Mouse (Mus musculus): ENCODE measurements at regions not wholly inside any gene's neighbourhood (a gene's known extent, or its start where the extent isn't known, plus 50 kb on each side); places are given as distances from the start of the nearest gene placed in this dataset.

DNA sequence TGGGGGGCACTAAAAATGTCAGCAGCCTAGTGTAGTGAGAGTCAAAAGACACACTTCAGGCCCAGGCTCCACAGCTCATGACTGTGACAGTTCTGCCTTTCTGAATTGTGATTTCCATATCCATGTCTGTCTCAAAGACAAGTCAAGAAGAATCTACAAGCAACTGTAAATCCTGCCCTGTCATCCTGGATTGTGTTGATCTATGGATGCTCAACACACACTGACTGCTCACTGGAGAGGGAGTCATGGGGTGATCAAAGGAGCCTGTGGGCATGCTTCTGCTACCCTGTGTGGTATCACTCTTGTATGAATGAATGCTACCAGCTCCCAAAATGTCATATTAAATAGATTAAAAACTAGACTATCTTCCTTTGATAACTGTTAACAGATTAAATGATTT lies 186.4 kb upstream of the Meis1 start:
- Histone ChIP-seq H3K4me1 (peaks cover 38% of the 10 kb centered on the region), H3K4me3 (no peak overlapping the region), H3K27me3 (ENCODE audit: low read depth, poor library complexity, severe bottlenecking) (no peaks in the 10 kb centered on the region), H3K36me3 (no peaks in the 10 kb centered on the region), H3K27ac (replicated peaks) (peak overlapping the region; percentile 72), H3K9me3 (replicated peaks) (no peaks in the 10 kb centered on the region)
- DNase-seq (ENCODE audit: low spot score): no peak

DNA sequence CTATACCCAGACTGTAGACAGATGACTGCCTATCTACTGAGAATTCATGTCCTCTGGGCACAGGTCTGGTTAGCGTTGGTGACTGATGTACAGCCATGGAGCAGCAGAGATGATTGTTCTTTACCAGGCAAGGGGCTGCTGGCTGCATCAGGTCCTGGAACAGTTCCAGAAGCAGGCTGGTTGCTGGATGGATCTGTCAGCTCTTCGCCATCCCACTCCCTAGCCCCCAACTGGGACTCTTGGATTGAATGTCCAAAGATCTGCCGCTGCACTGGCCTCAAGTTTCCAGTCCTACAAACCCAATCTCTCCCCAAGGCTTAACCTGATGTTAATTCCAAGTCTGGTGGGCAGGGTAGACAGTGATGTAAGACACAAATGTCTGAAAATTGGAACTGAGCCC lies 200.7 kb upstream of the Meis1 start:
- H3K27ac ChIP-seq (replicated peaks): no peak overlapping the region
- DNase-seq (ENCODE audit: low spot score): no peak
- no peaks in the 10 kb centered on the region for H3K9me3 ChIP-seq (replicated peaks)
- no peak overlapping the region for H3K4me3 ChIP-seq
- H3K4me1 ChIP-seq: no peaks in the 10 kb centered on the region
- no peaks in the 10 kb centered on the region for H3K27me3 ChIP-seq (ENCODE audit: low read depth, poor library complexity, severe bottlenecking)
- WGBS: 78% methylated on average over 3 of the region's 3 CpGs
- no peaks in the 10 kb centered on the region for H3K36me3 ChIP-seq

DNA sequence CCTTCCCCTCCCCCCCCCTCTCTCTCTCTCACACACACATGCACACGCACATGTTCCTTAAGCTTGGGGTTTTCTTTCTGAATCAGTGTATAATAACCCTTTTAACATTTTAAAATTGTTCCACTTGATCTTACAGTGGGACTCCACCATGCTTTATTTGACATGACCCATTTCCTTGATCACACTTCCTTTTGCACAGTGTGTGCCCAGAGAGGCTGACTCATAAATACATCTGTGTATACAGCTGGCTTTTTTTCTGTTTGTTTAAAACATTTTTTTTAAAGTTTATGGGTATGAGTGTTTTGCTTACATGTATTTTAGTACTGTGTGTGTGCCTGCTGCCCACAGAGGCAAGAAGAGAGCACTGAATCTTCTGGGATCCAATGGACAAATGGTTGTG lies 202.7 kb upstream of the Meis1 start:
- DNase-seq (ENCODE audit: low spot score): no peak
- Histone ChIP-seq H3K4me3 (no peak overlapping the region), H3K9me3 (replicated peaks) (no peaks in the 10 kb centered on the region), H3K4me1 (no peaks in the 10 kb centered on the region), H3K36me3 (no peaks in the 10 kb centered on the region), H3K27me3 (ENCODE audit: low read depth, poor library complexity, severe bottlenecking) (no peaks in the 10 kb centered on the region), H3K27ac (replicated peaks) (no peak overlapping the region)
- WGBS: no CpG with 5 or more reads among the region's 1 CpGs

DNA sequence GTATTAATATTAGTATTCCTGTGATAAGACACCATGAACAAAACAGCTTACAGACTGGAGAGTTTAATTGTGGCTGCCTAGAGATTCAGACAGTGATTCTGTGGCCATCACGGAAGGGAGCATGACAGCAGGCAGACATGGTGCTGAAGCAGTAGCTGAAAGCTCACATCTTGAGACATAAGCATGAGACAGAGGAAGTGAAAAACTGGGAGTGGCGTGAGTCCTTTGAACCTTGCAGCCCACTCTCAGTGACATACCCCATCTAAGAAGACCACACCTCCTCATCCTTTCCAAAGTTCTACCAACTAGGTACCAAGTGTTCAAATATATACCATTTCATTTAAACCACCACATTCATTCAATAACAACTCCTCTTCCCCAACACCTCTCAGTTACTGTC lies 208.0 kb upstream of the Meis1 start:
- no peak overlapping the region for H3K27ac ChIP-seq (replicated peaks)
- H3K27me3 ChIP-seq (ENCODE audit: low read depth, poor library complexity, severe bottlenecking): no peaks in the 10 kb centered on the region
- H3K9me3 ChIP-seq (replicated peaks): no peaks in the 10 kb centered on the region
- H3K4me1 ChIP-seq: no peaks in the 10 kb centered on the region
- 85% methylated on average over 2 of the region's 2 CpGs for WGBS
- DNase-seq (ENCODE audit: low spot score): no peak
- no peaks in the 10 kb centered on the region for H3K36me3 ChIP-seq
- H3K4me3 ChIP-seq: no peak overlapping the region

DNA sequence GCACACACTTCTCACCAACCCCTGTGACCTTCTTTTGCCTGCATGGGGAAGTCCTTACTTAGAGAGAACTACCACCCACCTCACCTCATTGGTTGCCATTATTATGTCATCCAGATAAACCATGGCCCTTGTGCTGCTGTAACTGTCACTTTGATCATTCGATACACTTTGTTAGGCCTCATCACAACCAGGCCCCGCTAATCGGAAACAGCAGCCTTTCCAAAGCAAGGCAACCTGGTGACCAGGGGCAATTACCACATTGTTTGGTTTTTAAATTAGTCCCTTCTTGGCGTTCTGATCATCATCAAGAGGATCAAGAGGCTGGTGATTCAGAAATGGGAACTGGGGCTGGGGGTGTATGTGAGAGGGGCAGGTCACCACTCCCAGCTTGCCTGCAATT lies 208.9 kb upstream of the Meis1 start:
- Histone ChIP-seq H3K9me3 (replicated peaks) (no peaks in the 10 kb centered on the region), H3K36me3 (no peaks in the 10 kb centered on the region), H3K27ac (replicated peaks) (no peak overlapping the region), H3K27me3 (ENCODE audit: low read depth, poor library complexity, severe bottlenecking) (no peaks in the 10 kb centered on the region), H3K4me3 (no peak overlapping the region), H3K4me1 (no peaks in the 10 kb centered on the region)
- 76% methylated on average over 4 of the region's 4 CpGs for WGBS
- no peak for DNase-seq (ENCODE audit: low spot score)

DNA sequence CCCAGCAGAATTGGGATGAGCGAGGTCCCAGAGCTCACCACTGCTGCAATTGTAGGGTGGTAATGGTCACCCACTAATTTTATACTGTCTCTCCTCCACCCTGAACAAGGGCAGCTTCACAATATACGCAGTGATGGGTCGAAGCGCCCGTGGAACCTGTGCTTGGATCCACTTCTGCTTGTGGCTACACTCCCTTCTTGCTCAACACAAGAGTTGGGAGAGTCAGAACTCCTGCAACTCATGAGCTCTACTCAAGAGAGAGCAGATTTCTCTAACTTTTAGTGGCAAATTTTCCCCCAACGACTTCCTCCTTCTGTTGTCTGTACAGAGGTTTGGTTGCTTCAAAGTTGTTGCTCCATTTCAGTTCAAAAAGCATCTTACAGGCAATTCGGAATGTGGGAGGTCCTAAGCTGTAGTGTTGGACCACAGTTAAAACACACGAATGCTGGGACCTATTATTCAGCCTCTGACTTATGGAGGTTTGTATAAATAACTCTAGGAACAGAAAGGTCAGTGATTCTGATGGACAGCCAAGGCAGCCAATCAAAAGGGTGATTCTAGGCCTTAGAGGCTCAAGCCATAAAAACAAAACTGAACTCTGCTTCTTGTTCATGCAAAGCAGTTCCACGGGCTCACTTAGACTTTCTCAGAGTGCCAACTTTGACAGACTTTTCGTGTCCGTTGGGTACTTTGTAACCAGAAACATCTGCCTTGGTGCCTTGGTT lies 227.8 kb upstream of the Meis1 start:
- H3K4me1 ChIP-seq: 0 out of 2 replicates have a peak, but pooled peaks cover 4% of the 10 kb centered on the region
- H3K9me3 ChIP-seq (replicated peaks): no peaks in the 10 kb centered on the region
- no peak overlapping the region for H3K27ac ChIP-seq (replicated peaks)
- no peaks in the 10 kb centered on the region; the same call in 1 of the 2 replicates for H3K27me3 ChIP-seq (ENCODE audit: low read depth, poor library complexity, severe bottlenecking)
- H3K4me3 ChIP-seq: no peak overlapping the region
- WGBS: 89% methylated on average over 11 of the region's 11 CpGs
- no peak for DNase-seq (ENCODE audit: low spot score)
- H3K36me3 ChIP-seq: no peaks in the 10 kb centered on the region

DNA sequence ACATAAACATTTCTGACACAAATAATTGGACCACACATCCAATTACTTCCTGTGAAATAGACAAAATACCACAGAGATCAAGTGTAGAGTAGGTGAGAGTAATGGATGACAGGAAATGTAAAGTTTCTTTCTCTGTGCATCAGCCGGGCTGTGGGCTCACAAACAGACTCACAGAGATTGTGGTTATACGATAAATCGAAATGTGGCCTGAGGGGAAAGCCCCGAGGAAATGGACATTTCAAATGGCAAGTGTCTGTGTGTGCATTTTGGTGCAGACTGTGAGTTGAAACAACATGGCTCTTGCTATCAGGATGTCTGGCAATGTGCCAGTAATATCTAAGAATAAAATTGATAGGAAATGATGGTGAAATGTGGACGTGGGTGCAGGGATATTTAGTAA lies 234.8 kb upstream of the Meis1 start:
- no peaks in the 10 kb centered on the region for H3K27me3 ChIP-seq (ENCODE audit: low read depth, poor library complexity, severe bottlenecking)
- no peak overlapping the region for H3K4me3 ChIP-seq
- 87% methylated on average over 5 of the region's 5 CpGs for WGBS
- H3K36me3 ChIP-seq: no peaks in the 10 kb centered on the region
- no peaks in the 10 kb centered on the region for H3K9me3 ChIP-seq (replicated peaks)
- no peak for DNase-seq (ENCODE audit: low spot score)
- H3K27ac ChIP-seq (replicated peaks): no peak overlapping the region
- no peaks in the 10 kb centered on the region for H3K4me1 ChIP-seq

DNA sequence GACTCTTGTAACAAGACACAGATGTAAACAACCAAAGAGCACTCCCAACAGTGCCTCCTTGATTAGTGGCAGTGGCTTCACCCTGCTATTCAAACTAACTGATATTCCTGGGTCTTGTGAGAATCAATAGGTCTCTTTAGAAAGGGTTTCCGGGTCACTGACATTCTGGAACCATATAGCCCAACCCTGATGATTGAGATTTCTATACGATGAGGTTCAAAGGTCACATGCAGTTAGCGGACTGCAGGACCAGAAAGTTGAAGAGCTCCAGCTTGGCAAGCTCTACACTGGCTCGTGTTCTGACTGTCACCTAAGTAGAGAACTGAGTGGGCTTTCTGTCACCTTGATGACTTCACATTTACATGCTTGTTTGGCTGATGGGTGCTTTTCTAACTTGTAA lies 235.4 kb upstream of the Meis1 start:
- no peak overlapping the region for H3K4me3 ChIP-seq
- WGBS: 64% methylated on average over 4 of the region's 4 CpGs
- no peaks in the 10 kb centered on the region for H3K36me3 ChIP-seq

DNA sequence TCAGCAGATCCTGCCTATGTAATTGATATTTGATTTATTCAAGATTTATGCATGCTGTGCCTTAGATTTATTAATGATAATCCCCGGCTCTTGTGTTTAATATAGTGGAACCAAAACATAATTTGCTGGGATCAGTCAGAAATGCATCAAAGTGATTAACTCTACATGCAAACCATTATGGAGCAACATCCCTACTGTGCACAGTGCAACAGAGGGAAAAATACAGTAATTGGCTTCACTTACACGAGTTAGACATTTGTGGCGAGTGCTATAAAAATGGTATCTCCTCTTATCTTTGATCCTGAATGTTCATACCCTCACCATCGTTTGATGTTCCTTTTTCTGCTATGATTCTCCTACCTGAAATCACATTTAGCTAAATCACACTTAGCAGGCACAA lies 238.8 kb upstream of the Meis1 start:
- Histone ChIP-seq H3K27ac (replicated peaks) (no peak overlapping the region), H3K9me3 (replicated peaks) (no peaks in the 10 kb centered on the region), H3K36me3 (no peaks in the 10 kb centered on the region), H3K27me3 (ENCODE audit: low read depth, poor library complexity, severe bottlenecking) (no peaks in the 10 kb centered on the region), H3K4me3 (no peak overlapping the region), H3K4me1 (no peaks in the 10 kb centered on the region)
- no peak for DNase-seq (ENCODE audit: low spot score)
- 88% methylated on average over 4 of the region's 4 CpGs for WGBS

More for the DNA sequence above, 235.4 kb upstream of the Meis1 start:
- H3K9me3 ChIP-seq (replicated peaks): no peaks in the 10 kb centered on the region
- DNase-seq (ENCODE audit: low spot score): no peak
- no peaks in the 10 kb centered on the region for H3K27me3 ChIP-seq (ENCODE audit: low read depth, poor library complexity, severe bottlenecking)
- H3K4me1 ChIP-seq: no peaks in the 10 kb centered on the region
- H3K27ac ChIP-seq (replicated peaks): no peak overlapping the region

DNA sequence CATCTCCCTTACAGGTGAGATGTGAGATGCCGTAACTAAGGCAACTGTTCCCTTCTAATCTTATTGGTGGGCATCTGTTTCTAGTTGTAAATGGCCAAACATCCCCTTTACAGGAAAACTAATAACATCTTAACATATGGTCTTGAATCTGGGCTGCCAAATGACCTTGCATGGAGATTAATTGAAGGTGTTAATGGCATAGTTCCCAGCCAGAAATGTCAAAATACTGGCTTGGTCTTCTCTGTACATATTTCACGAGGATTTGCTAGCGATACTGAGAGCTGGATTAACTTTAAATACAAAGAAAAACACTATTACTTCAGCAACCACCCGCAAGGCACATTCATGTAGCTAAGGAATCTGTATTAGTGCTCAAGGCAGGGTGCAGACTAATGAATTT lies 244.0 kb upstream of the Meis1 start:
- H3K4me1 ChIP-seq: no peaks in the 10 kb centered on the region
- H3K36me3 ChIP-seq: no peaks in the 10 kb centered on the region
- H3K27me3 ChIP-seq (ENCODE audit: low read depth, poor library complexity, severe bottlenecking): no peaks in the 10 kb centered on the region
- no peaks in the 10 kb centered on the region for H3K9me3 ChIP-seq (replicated peaks)
- WGBS: 83% methylated on average over 4 of the region's 4 CpGs
- H3K27ac ChIP-seq (replicated peaks): no peak overlapping the region
- no peak for DNase-seq (ENCODE audit: low spot score)
- no peak overlapping the region for H3K4me3 ChIP-seq

DNA sequence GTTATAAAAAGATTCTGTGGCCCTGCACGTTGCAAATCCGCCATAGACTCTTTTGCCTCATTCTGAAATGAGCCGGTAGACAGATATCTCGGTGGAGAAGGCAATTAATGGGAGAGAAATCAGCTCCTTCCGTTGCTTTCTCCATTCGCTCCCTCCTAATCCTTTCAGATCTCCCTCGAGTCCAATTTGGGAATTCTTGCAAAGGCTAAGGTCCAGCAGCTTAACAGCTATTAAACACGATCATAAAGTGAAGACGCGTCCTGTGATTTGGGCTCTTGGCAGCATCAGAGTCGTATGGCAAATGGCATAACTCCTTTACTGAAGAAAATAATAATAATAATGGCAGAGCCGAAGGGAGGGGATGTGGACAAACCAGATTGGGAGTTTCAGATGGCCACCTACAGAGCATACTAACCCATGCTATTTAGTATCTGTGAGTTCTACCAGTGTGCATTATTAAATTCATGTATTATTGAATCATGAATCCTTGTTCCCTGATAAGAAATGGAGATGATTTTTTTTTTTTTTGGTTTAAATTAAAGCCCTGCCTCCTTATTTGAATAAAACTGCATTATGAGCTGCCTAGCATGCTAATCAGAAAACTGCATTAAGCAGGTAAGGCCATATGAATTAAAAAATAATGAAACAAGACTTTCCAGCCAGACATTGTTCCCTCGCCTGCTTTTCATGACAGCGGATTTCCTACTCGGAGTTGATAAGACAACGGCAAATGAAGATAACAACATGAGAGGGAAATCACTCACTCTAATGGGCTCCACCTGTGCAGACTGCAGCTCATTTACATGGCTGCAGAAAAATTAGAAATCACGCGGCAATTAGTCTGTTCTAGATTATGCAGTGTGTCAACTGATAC lies 246.2 kb upstream of the Meis1 start:
- no peak for DNase-seq (ENCODE audit: low spot score)
- H3K36me3 ChIP-seq: no peaks in the 10 kb centered on the region
- H3K4me3 ChIP-seq: no peak overlapping the region
- H3K4me1 ChIP-seq: no peaks in the 10 kb centered on the region
- no peaks in the 10 kb centered on the region for H3K9me3 ChIP-seq (replicated peaks)
- no peak overlapping the region for H3K27ac ChIP-seq (replicated peaks)
- H3K27me3 ChIP-seq (ENCODE audit: low read depth, poor library complexity, severe bottlenecking): no peaks in the 10 kb centered on the region
- WGBS: 87% methylated on average over 18 of the region's 18 CpGs

DNA sequence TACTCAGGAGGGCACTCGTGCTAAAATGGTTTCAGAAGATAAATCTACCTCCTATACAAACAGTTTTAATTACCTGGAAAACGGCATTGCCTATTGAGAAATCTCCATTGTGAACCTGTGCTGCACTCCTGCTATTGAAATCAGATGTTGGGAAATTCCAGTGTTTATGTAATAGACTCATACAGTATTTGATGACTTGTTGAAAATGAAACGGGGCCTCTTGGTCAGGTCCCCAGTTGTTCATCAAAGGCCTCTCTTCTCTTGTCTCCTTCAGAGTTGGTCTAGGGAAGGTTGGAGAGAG lies 246.8 kb upstream of the Meis1 start:
- Histone ChIP-seq H3K9me3 (replicated peaks) (no peaks in the 10 kb centered on the region), H3K4me1 (no peaks in the 10 kb centered on the region), H3K27me3 (ENCODE audit: low read depth, poor library complexity, severe bottlenecking) (no peaks in the 10 kb centered on the region), H3K4me3 (no peak overlapping the region), H3K36me3 (no peaks in the 10 kb centered on the region), H3K27ac (replicated peaks) (no peak overlapping the region)
- 84% methylated on average over 3 of the region's 3 CpGs for WGBS
- no peak for DNase-seq (ENCODE audit: low spot score)

DNA sequence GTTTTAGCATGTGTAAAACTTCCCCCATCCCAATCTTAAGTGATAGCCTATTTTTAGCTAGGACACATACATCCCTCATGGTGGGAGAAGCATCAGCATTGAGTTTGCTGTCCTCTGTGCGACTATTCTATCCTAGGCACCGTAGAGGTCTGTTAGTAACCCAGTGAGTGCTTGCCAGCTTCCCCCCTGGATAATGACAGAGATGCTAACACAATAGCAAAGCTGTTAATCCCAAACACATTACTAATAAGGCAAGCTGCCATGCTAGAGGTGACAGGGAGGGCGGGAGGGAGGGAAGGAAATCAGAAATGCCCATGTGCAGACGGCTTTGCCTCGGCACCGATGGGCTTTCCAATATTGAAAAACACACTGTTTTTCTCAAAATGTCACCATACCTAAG lies 272.2 kb upstream of the Meis1 start:
- Histone ChIP-seq H3K4me3 (no peak overlapping the region), H3K36me3 (no peaks in the 10 kb centered on the region), H3K27me3 (ENCODE audit: low read depth, poor library complexity, severe bottlenecking) (no peaks in the 10 kb centered on the region), H3K4me1 (peaks cover 8% of the 10 kb centered on the region), H3K27ac (replicated peaks) (no peak overlapping the region), H3K9me3 (replicated peaks) (no peaks in the 10 kb centered on the region)
- no peak for DNase-seq (ENCODE audit: low spot score)
- 85% methylated on average over 6 of the region's 6 CpGs for WGBS

Data from midbrain, embryonic 10.5 days (tissue).